Mouse (Mus musculus) cortical plate, adult 2 months (tissue): ENCODE measurements around the gene Pim3.

Experiments used
- CTCF ChIP-seq: fragments of 200-500 bp; IDR thresholded peaks from 2 replicates; pipeline ENCODE4 v1.5.1; 2011; ENCODE audit warnings: mild to moderate bottlenecking, control low read depth, low read length; ENCODE audit not compliant: insufficient read depth; ENCODE audit errors: extremely low read depth
- POLR2A ChIP-seq: fragments of 200-500 bp; IDR thresholded peaks from 2 replicates; pipeline ENCODE4 v1.6.1; 2011; ENCODE audit warnings: mild to moderate bottlenecking, low read length, control low read depth; ENCODE audit not compliant: insufficient read depth; ENCODE audit errors: extremely low read depth

- TF ChIP-seq CTCF (no peak), POLR2A (no peak)
Observed at GRCm38 (mm10) chr15:88813262-88813661, 48.7 kb upstream of the Pim3 start.
